Mouse (Mus musculus) ES-E14 (cell line): Measurements from ENCODE around the gene Smagp.

ENCODE experiments used
- CHD2 ChIP-seq: IDR thresholded peaks from 2 replicates; pipeline ENCODE4 v1.6.1; 2014; ENCODE audit warnings: mild to moderate bottlenecking, low read depth, low read length, inconsistent platforms
- HCFC1 ChIP-seq: IDR thresholded peaks from 2 replicates; pipeline ENCODE4 v1.6.1; 2012; ENCODE audit warnings: low read length, inconsistent platforms, borderline replicate concordance; ENCODE audit not compliant: insufficient read depth
- MAFK ChIP-seq: IDR thresholded peaks from 2 replicates; pipeline ENCODE4 v1.6.1; 2014; ENCODE audit warnings: mild to moderate bottlenecking, low read depth, low read length, inconsistent platforms; ENCODE audit not compliant: insufficient read depth
- ZC3H11A ChIP-seq: IDR thresholded peaks from 2 replicates; pipeline ENCODE4 v1.6.1; 2012; ENCODE audit warnings: low read depth, mild to moderate bottlenecking, inconsistent platforms, low read length, borderline replicate concordance
- ZNF384 ChIP-seq: IDR thresholded peaks from 2 replicates; pipeline ENCODE4 v1.6.1; 2012; ENCODE audit warnings: low read depth, low read length, inconsistent platforms

DNA sequence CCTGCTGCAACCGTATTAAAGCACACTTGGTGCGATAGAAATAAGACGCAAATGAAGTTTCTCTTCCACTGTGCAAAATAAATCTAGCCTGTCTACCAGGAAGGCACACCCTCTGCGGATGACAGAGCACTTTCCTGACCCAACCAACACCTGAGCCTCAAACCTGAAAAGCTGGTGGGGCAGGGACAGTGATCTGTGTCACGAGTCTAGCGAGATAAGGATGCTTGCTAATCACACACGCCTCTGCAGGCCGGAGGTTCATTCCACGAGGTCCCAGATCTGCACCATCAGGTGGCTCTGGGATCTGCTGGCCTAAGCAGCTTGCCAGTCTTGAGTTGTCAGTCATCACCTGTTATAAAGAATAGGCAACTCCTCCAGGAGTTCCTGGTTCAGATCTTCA lies 14.9 kb upstream of the Smagp start:
- TF ChIP-seq ZNF384 (no peak), CHD2 (no peak), ZC3H11A (no peak), HCFC1 (no peak), MAFK (no peak)
